Mouse (Mus musculus): Measurements from ENCODE around the gene Mfsd6l. TPM values are rescaled to one million over a fixed set of nuclear protein-coding genes. Genes with fewer than 3 reads are reported as not detected.
A peak's percentile ranks its signal among the peaks of the same experiment; 100 is the strongest.

Mfsd6l gene
- polyA plus RNA-seq, 1 experiment = 0.05 TPM

DNA sequence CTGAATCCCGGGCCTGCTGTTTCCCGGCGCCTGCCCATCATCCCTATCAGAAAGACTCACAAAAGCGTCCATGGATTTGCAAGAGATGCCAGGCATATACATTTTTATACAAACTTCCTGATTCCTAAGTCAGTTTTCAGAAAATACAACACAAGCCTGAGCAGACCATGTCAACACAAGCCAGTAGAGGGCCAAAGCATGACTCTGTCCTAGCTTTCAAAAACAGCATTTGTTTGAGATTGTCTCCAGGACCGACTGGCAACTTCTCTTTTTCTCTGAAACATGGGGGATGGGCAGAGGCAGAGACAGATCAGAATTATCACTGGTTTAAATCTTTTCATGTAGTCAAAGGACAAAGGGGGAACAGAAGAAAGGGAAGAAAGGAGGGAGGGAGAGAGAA is 34.6 kb upstream of the Mfsd6l start:
- Histone ChIP-seq H3K27me3 (ENCODE audit: control insufficient read depth, insufficient read depth, low read length) (no peaks in the 10 kb centered on the region), H3K4me3 (replicated peaks; ENCODE audit: insufficient read depth, low read depth, low read length) (no peak overlapping the region), H3K4me1 (ENCODE audit: control insufficient read depth, insufficient read depth, low read length) (no peaks in the 10 kb centered on the region), H3K27ac (ENCODE audit: insufficient read depth, low read length) (no peak overlapping the region)
- TF ChIP-seq POLR2A (IDR thresholded peaks at IDR 0.05; ENCODE audit: borderline replicate concordance, insufficient read depth, low read length) (no peak), CTCF (IDR thresholded peaks at IDR 0.05; ENCODE audit: borderline replicate concordance, insufficient read depth, low read depth, low read length) (no peak)
- WGBS = 82% methylated on average over 5 of the region's 5 CpGs
- DNase-seq = no peak

DNA sequence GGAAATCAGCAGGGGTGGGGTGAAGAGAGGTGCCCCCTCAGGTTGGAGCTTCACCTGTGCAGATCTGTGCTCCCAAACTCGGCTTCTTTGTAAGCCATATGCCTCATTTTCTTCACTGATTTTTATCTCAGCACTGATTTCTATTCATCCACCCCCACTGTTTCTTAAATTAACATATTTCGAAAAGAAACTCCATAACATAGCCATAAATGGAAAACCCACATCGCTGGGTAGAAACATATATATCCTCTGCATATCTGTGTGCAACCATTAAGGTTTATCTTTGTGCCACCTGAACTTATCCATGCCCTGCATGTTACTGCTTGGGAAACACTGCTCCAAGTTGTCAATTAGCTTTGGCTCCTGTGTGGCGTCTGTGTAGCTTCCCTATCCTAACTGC is 29.5 kb upstream of the Mfsd6l start:
- Histone ChIP-seq H3K4me1 (ENCODE audit: control insufficient read depth, insufficient read depth, low read length) (peaks cover 5% of the 10 kb centered on the region; the same call in 1 of the 2 replicates), H3K27ac (ENCODE audit: insufficient read depth, low read length) (no peak overlapping the region), H3K4me3 (replicated peaks; ENCODE audit: insufficient read depth, low read depth, low read length) (no peak overlapping the region), H3K27me3 (ENCODE audit: control insufficient read depth, insufficient read depth, low read length) (no peaks in the 10 kb centered on the region)
- no peak for DNase-seq
- TF ChIP-seq POLR2A (IDR thresholded peaks at IDR 0.05; ENCODE audit: borderline replicate concordance, insufficient read depth, low read length) (no peak), CTCF (IDR thresholded peaks at IDR 0.05; ENCODE audit: borderline replicate concordance, insufficient read depth, low read depth, low read length) (no peak)
- WGBS = 83% methylated on average over 4 of the region's 4 CpGs

DNA sequence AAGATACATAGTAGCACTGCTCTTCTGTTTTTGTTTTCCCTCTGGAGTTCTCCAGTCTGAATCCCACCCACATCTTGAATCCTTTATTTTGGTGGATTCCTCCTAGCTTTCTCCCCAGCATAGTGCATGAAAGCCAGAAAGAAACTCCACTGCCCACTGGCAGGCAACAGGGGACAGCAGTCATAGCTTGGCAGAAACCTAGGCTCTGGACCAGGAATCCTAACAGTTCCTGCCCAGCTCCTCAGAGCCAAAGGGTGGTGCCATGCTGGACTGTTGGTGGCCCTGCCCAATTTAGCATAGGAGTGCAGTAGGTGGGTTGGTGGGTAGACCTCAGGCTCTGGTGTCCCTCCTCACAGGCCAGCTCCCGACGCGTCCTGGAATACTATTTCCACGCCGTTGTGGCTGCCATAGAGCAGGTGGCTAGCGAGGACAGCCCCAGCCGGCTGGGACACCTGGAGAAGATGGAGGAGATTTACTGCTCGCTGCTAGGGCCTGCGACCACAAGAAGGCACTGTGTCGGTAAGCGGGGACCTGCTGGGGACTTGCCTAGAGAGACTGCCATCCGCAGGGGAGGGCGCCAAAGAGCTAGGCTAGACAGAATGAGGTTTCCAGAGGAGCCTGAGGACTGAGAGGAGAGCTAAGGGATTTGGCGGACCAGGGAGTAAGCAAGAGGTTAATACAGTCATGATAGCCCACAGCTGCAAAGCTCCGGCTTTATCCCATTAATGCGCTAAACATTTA is 24.8 kb upstream of the Mfsd6l start:
- no peaks in the 10 kb centered on the region for H3K27me3 ChIP-seq (ENCODE audit: control insufficient read depth, insufficient read depth, low read length)
- peak; percentile 60 to 65 for DNase-seq
- H3K4me1 ChIP-seq (ENCODE audit: control insufficient read depth, insufficient read depth, low read length) = peaks cover 5% of the 10 kb centered on the region; the same call in 1 of the 2 replicates
- H3K27ac ChIP-seq (ENCODE audit: insufficient read depth, low read length) = no peak overlapping the region
- peak overlapping the region; percentile 32 for H3K4me3 ChIP-seq (replicated peaks; ENCODE audit: insufficient read depth, low read depth, low read length)
- WGBS = 17% methylated on average over 16 of the region's 16 CpGs
- TF ChIP-seq CTCF (IDR thresholded peaks at IDR 0.05; ENCODE audit: borderline replicate concordance, insufficient read depth, low read depth, low read length) (peak; percentile 68), POLR2A (IDR thresholded peaks at IDR 0.05; ENCODE audit: borderline replicate concordance, insufficient read depth, low read length) (no peak)

DNA sequence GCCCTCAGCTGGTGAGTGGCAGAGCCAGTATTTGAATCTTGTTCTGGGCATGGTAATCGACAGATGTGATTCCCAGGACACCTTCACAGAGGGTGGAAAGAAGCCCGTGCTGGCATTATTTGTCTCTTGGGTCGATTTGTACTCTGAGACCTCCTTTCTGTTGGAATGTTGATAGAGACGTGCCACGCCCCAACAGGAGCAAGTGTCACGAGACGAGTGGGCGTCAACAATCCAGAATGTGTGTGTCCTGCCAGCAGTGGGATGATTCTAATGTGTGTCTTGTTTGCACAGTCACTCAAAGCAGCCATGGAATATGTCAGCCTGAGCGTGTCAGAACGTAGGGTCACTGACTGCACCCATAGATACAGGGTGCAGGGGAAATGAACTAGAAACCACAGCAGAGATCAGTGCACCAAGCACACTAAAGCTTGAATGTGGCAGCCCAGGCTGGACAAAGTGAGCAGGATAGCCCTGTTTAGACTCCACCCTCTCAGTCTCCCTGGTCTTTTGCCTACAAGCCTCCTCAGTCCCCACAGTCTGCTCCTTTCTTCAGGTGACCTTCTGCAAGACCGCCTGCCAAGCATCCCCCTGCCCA is 23.9 kb upstream of the Mfsd6l start:
- no peak overlapping the region for H3K4me3 ChIP-seq (replicated peaks; ENCODE audit: insufficient read depth, low read depth, low read length)
- H3K4me1 ChIP-seq (ENCODE audit: control insufficient read depth, insufficient read depth, low read length) = peaks cover 5% of the 10 kb centered on the region; the same call in 1 of the 2 replicates
- no peak for DNase-seq
- no peak overlapping the region for H3K27ac ChIP-seq (ENCODE audit: insufficient read depth, low read length)
- TF ChIP-seq POLR2A (IDR thresholded peaks at IDR 0.05; ENCODE audit: borderline replicate concordance, insufficient read depth, low read length) = no peak
- no peak for TF ChIP-seq CTCF (IDR thresholded peaks at IDR 0.05; ENCODE audit: borderline replicate concordance, insufficient read depth, low read depth, low read length)
- no peaks in the 10 kb centered on the region for H3K27me3 ChIP-seq (ENCODE audit: control insufficient read depth, insufficient read depth, low read length)
- 70% methylated on average over 11 of the region's 11 CpGs for WGBS

DNA sequence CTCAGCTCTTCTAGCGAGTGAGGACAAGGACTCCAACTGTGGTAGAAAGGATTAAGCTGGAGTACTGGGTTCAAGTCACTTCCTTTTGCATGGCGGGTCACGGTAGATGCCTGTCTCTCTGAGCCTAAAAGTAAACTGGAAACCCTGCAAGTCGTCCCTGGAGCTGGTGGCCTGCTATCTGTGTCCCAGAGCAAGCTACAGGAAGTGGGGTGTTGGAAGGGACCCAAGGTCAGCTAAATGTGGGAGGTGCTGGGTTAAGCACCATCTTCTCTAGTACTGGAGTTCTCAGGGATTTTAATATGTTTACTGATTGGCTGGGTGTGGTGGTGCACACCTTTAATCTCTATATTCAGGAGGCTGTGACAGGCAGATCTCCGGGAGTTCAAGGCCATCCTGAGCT is 23.2 kb upstream of the Mfsd6l start:
- H3K4me3 ChIP-seq (replicated peaks; ENCODE audit: insufficient read depth, low read depth, low read length) = no peak overlapping the region
- TF ChIP-seq POLR2A (IDR thresholded peaks at IDR 0.05; ENCODE audit: borderline replicate concordance, insufficient read depth, low read length) (no peak), CTCF (IDR thresholded peaks at IDR 0.05; ENCODE audit: borderline replicate concordance, insufficient read depth, low read depth, low read length) (no peak)
- no peak for DNase-seq
- peaks cover 5% of the 10 kb centered on the region; the same call in 1 of the 2 replicates for H3K4me1 ChIP-seq (ENCODE audit: control insufficient read depth, insufficient read depth, low read length)
- 81% methylated on average over 5 of the region's 5 CpGs for WGBS
- no peak overlapping the region for H3K27ac ChIP-seq (ENCODE audit: insufficient read depth, low read length)
- no peaks in the 10 kb centered on the region for H3K27me3 ChIP-seq (ENCODE audit: control insufficient read depth, insufficient read depth, low read length)

DNA sequence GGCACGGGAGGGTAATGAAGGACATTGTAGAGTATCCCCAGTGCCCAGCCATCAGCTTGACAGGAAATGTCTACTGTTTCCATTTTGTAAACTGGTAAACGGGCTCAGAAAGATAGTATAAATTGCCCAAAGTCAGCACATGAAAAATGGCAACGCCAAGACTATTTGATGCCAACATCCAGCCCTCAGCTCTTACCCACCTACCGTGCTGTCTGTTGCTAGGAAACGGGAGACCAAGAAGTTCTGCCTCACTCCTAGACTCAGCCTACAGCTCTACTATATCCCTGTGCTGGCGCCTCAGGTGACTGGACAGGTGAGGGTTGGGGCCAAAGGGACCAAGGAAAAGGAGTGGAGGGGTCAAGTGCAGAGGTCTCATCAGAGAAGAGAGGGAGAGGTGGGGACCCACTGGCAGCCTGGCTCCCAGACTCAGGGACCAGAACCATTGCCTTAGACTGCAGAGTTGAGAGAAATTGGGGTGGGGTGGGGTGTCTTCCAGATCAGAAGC is 22.0 kb upstream of the Mfsd6l start:
- no peak overlapping the region for H3K27ac ChIP-seq (ENCODE audit: insufficient read depth, low read length)
- H3K27me3 ChIP-seq (ENCODE audit: control insufficient read depth, insufficient read depth, low read length) = no peaks in the 10 kb centered on the region
- DNase-seq = no peak

DNA sequence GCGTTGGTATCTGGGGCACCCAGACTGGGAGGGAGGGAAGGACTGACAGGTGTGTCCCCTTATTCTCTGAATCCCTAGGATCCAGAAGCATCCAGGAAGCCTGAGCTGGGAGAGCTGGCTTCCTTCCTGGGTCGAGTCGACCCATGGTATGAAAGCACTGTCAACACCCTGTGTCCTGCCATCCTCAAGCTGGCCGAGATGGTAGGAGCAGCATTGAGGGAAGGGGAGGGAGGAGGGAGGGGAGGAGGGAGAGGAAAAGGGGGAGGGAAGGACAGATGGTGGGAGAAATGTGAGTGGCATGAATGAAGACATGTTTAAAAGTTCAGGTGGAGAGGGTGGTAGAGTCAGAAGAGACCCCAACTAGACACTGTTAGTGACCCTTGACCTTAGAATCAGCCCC is 20.0 kb upstream of the Mfsd6l start:
- Histone ChIP-seq H3K4me1 (ENCODE audit: control insufficient read depth, insufficient read depth, low read length) (no peaks in the 10 kb centered on the region; the same call in 1 of the 2 replicates), H3K27me3 (ENCODE audit: control insufficient read depth, insufficient read depth, low read length) (no peaks in the 10 kb centered on the region), H3K4me3 (replicated peaks; ENCODE audit: insufficient read depth, low read depth, low read length) (no peak overlapping the region), H3K27ac (ENCODE audit: insufficient read depth, low read length) (no peak overlapping the region)
- WGBS = 33% methylated on average over 4 of the region's 4 CpGs
- TF ChIP-seq POLR2A (IDR thresholded peaks at IDR 0.05; ENCODE audit: borderline replicate concordance, insufficient read depth, low read length) = no peak
- TF ChIP-seq CTCF (IDR thresholded peaks at IDR 0.05; ENCODE audit: borderline replicate concordance, insufficient read depth, low read depth, low read length) = no peak
- DNase-seq = no peak

More for the DNA sequence above, 22.0 kb upstream of the Mfsd6l start:
- no peak for TF ChIP-seq POLR2A (IDR thresholded peaks at IDR 0.05; ENCODE audit: borderline replicate concordance, insufficient read depth, low read length)
- no peak for TF ChIP-seq CTCF (IDR thresholded peaks at IDR 0.05; ENCODE audit: borderline replicate concordance, insufficient read depth, low read depth, low read length)
- H3K4me1 ChIP-seq (ENCODE audit: control insufficient read depth, insufficient read depth, low read length) = peaks cover 4% of the 10 kb centered on the region; the same call in 1 of the 2 replicates
- WGBS = 52% methylated on average over 6 of the region's 6 CpGs
- no peak overlapping the region for H3K4me3 ChIP-seq (replicated peaks; ENCODE audit: insufficient read depth, low read depth, low read length)
